7 mouse cellular contexts compared by ENCODE assay signal in the genomic region with DNA sequence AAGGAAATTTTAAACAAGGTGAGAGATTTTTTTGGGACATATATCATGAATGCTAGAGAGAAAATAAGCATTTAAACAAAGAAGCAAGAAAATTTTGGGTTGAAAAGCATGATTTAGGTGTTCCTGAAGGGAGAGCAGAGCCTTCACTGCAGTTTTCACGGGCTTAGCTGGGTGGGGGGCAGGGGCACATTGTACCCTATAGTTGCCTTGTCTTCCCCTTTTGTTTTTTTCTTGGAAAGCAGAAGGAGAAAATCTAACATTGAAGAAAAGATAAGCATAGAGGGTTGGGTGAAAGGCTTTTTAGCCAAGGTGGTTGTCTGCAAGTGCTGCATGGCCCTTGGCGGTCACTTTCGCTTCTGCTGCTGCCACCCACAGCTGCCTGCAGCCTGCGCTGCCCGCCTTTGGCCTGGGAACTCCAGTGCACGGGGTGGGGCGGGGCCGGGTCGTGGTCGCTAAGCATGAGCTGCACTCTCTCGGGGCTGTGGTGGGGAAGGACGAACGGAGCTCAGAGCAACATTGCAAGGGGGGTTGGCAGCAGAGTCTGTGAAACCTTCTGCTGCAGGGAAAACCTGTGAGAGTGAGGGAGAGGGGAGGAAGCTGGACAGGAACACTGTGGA. TPM values are rescaled to one million over a fixed set of nuclear protein-coding genes. Genes with fewer than 3 reads are reported as not detected.
DNase-seq lines count a peak whose midpoint lies in the region; ATAC-seq lines count a peak whose summit lies in the region.

No protein-coding gene starts in this region.

- no peaks in the 10 kb centered on the region for H3K9me3 ChIP-seq in intestine, embryonic 14.5 days (ENCODE audit: control insufficient read depth, low read length)
- H3K9me3 ChIP-seq in liver, embryonic 16.5 days (replicated peaks; ENCODE audit: control insufficient read depth, low read length), result no peaks in the 10 kb centered on the region

- WGBS in intestine, embryonic 14.5 days, result under 1% methylated on average over 13 of the region's 13 CpGs
- WGBS in liver, embryonic 16.5 days (ENCODE audit: insufficient replicate concordance), result under 1% methylated on average over 13 of the region's 13 CpGs

- peak; percentile 59 for DNase-seq in ES-CJ7 (ENCODE audit: low read depth, low spot score)
- DNase-seq in adrenal gland, postnatal 14 days, result peak; percentile 79
- DNase-seq in forelimb bud, embryonic 11.5 days (ENCODE audit: low read depth, low spot score), result peak; percentile 35
- peak; percentile 84 for DNase-seq in intestine, embryonic 14.5 days (ENCODE audit: low spot score)
- peak; percentile 75 for DNase-seq in neural tube, embryonic 10.5 days (ENCODE audit: extremely low spot score, low spot score)
- DNase-seq in testis, postnatal 14 days (ENCODE audit: low spot score), result peak; percentile 14

- peak overlapping the region; percentile 39; the same call in 1 of the 2 replicates for H3K9ac ChIP-seq in intestine, embryonic 14.5 days (ENCODE audit: low read length)
- peak overlapping the region; percentile 40; the same call in 1 of the 2 replicates for H3K9ac ChIP-seq in liver, embryonic 16.5 days (ENCODE audit: low read depth, low read length)

- no peaks in the 10 kb centered on the region for H3K27me3 ChIP-seq in intestine, embryonic 14.5 days (replicated peaks; ENCODE audit: control insufficient read depth, insufficient read depth, low read length)
- no peaks in the 10 kb centered on the region for H3K27me3 ChIP-seq in liver, embryonic 16.5 days (ENCODE audit: control insufficient read depth, insufficient read depth, low read depth, low read length)

- ATAC-seq in intestine, embryonic 14.5 days (replicated peaks; ENCODE audit: low FRiP score, low TSS enrichment, low read depth), result peak; percentile 76
- peak; percentile 86 for ATAC-seq in liver, embryonic 16.5 days (ENCODE audit: low read depth)

- no peaks in the 10 kb centered on the region for H3K4me1 ChIP-seq in intestine, embryonic 14.5 days (replicated peaks; ENCODE audit: control insufficient read depth, insufficient read depth, low read length)
- H3K4me1 ChIP-seq in liver, embryonic 16.5 days (ENCODE audit: control insufficient read depth, low read depth, low read length), result peaks cover 4% of the 10 kb centered on the region; the same call in 1 of the 2 replicates

- peak overlapping the region; percentile 51 for H3K4me2 ChIP-seq in intestine, embryonic 14.5 days (ENCODE audit: low read length)
- peak overlapping the region; percentile 68 for H3K4me2 ChIP-seq in liver, embryonic 16.5 days (ENCODE audit: low read depth, low read length)

- no peaks in the 10 kb centered on the region for H3K36me3 ChIP-seq in intestine, embryonic 14.5 days (ENCODE audit: control insufficient read depth, insufficient read depth, low read length)
- H3K36me3 ChIP-seq in liver, embryonic 16.5 days (ENCODE audit: control insufficient read depth, insufficient read depth), result no peaks in the 10 kb centered on the region

- no peak overlapping the region for H3K27ac ChIP-seq in intestine, embryonic 14.5 days (ENCODE audit: low read depth)
- no peak overlapping the region for H3K27ac ChIP-seq in liver, embryonic 16.5 days (ENCODE audit: low read length)

- peak overlapping the region; percentile 36 for H3K4me3 ChIP-seq in intestine, embryonic 14.5 days (ENCODE audit: low read depth, low read length)
- H3K4me3 ChIP-seq in liver, embryonic 16.5 days (ENCODE audit: low read depth, low read length), result peak overlapping the region; percentile 52

RNA-seq across cellular contexts. Expression of gene Klrb1f, which starts 3.3 kb away (rescaled TPM):
- not detected in 2 replicates for total RNA-seq in adrenal gland, postnatal 14 days (2021)
- 0.38 and 0.63 TPM in 2 replicates for polyA plus RNA-seq in intestine, embryonic 14.5 days (2014; fragmentation: Nextera tagmentation; extraction: Ambion mirVana)
- polyA plus RNA-seq in liver, embryonic 16.5 days (2015; fragmentation: Nextera tagmentation; extraction: Ambion mirVana), result 0.45 and 0.50 TPM in 2 replicates

RNA-seq across cellular contexts. Expression of gene Clec2e, which starts 51.7 kb away (rescaled TPM):
- not detected in 2 replicates for total RNA-seq in adrenal gland, postnatal 14 days (2021)
- 0.27 and 0.68 TPM in 2 replicates for polyA plus RNA-seq in intestine, embryonic 14.5 days (2014; fragmentation: Nextera tagmentation; extraction: Ambion mirVana)
- polyA plus RNA-seq in liver, embryonic 16.5 days (2015; fragmentation: Nextera tagmentation; extraction: Ambion mirVana), result 0.08 TPM in 1 of 2 replicates, not detected in the other

Comparison
In these comparisons a context has a peak if more than half of its experiments do, and no peak if none do; other contexts are left out.
1. DNase-seq: peak in every context shown above with its lines; median percentile 84 in intestine, embryonic 14.5 days; 79 in adrenal gland, postnatal 14 days; 75 in neural tube, embryonic 10.5 days; 59 in ES-CJ7; 35 in forelimb bud, embryonic 11.5 days; 14 in testis, postnatal 14 days.